Mouse (Mus musculus) naive thymus-derived CD4-positive, alpha-beta T cell, adult 2 months (primary cell): Measurements from ENCODE around the gene Tsc1.

Source experiments
- DNase-seq: peaks from one replicate; pipeline ENCODE4 v3.0.0-alpha.2; 2011; ENCODE audit warnings: low read depth

Tsc1 gene

GRCm38 (mm10) chr2:28616358-28616757 is 24.7 kb upstream of the Tsc1 start:
- peak; percentile 25 for DNase-seq

GRCm38 (mm10) chr2:28616874-28617273 is 24.2 kb upstream of the Tsc1 start:
- DNase-seq = no peak

GRCm38 (mm10) chr2:28617498-28618486 is 23.2 kb upstream of the Tsc1 start:
- no peak for DNase-seq

GRCm38 (mm10) chr2:28618777-28619336 is 22.2 kb upstream of the Tsc1 start:
- DNase-seq = no peak

GRCm38 (mm10) chr2:28619369-28619768 is 21.7 kb upstream of the Tsc1 start:
- DNase-seq = no peak

- no peak for DNase-seq
Measured at GRCm38 (mm10) chr2:28620522-28620921, 20.5 kb upstream of the Tsc1 start.

GRCm38 (mm10) chr2:28621111-28621510 is 19.9 kb upstream of the Tsc1 start:
- no peak for DNase-seq

- DNase-seq = no peak
Measured at GRCm38 (mm10) chr2:28621664-28622171, 19.3 kb upstream of the Tsc1 start, which contains the start of gene Gfi1b. Gfi1b (minus strand) TSS chr2:28621982.

- DNase-seq = peak; percentile 66
Measured at GRCm38 (mm10) chr2:28622521-28623124, 18.4 kb upstream of the Tsc1 start.

GRCm38 (mm10) chr2:28624870-28625269 is 16.2 kb upstream of the Tsc1 start:
- DNase-seq = no peak

GRCm38 (mm10) chr2:28626038-28626437 is 15.0 kb upstream of the Tsc1 start:
- DNase-seq = no peak

- DNase-seq = no peak
Measured at GRCm38 (mm10) chr2:28628053-28628452, 13.0 kb upstream of the Tsc1 start.

- no peak for DNase-seq
Measured at GRCm38 (mm10) chr2:28629911-28630381, 11.1 kb upstream of the Tsc1 start.

GRCm38 (mm10) chr2:28632626-28633025 is 8.4 kb upstream of the Tsc1 start:
- DNase-seq = no peak

- DNase-seq = no peak
Measured at GRCm38 (mm10) chr2:28633136-28633535, 7.9 kb upstream of the Tsc1 start.

GRCm38 (mm10) chr2:28635199-28635598 is 5.8 kb upstream of the Tsc1 start:
- no peak for DNase-seq

GRCm38 (mm10) chr2:28637106-28637845 is 3.8 kb upstream of the Tsc1 start:
- no peak for DNase-seq

GRCm38 (mm10) chr2:28638352-28638751 is 2.7 kb upstream of the Tsc1 start:
- no peak for DNase-seq

GRCm38 (mm10) chr2:28638886-28639285 is 2.1 kb upstream of the Tsc1 start:
- DNase-seq = no peak

- DNase-seq = peak; percentile 68
Measured at GRCm38 (mm10) chr2:28639794-28640193, 1.2 kb upstream of the Tsc1 start.

- peak; percentile 47 for DNase-seq
Measured at GRCm38 (mm10) chr2:28641435-28641941, 460 bp downstream of the Tsc1 start.

GRCm38 (mm10) chr2:28643081-28643480 is 2.1 kb downstream of the Tsc1 start:
- DNase-seq = no peak
